ENCODE assay signal across 24 mouse cellular contexts in genomic region chr4:33740982-33741381, GRCm38 (mm10).
"Had no signal": no experiment of that assay in that cellular context is flagged by ENCODE, and none has a peak within 500 bp of the region (broad histone marks: within the 10 kb centered on the region; RNA-seq: fewer than 3 reads in every experiment).

No protein-coding gene starts in this region.

- H3K4me2 ChIP-seq: heart, embryonic 11.5 days; heart, embryonic 13.5 days; heart, embryonic 15.5 days; hindbrain, embryonic 13.5 days; hindbrain, embryonic 15.5 days; limb, embryonic 12.5 days; liver, embryonic 11.5 days had no signal

- H3K4me3 ChIP-seq: heart, embryonic 13.5 days; heart, embryonic 15.5 days; hindbrain, embryonic 13.5 days; hindbrain, embryonic 15.5 days; layer of hippocampus, adult 2 months; left cerebral cortex, adult 2 months; limb, embryonic 10.5 days; limb, embryonic 12.5 days had no signal

- H3K9me3 ChIP-seq: heart, embryonic 13.5 days; heart, embryonic 15.5 days; hindbrain, embryonic 13.5 days; hindbrain, embryonic 15.5 days; limb, embryonic 10.5 days; limb, embryonic 12.5 days had no signal

- H3K9ac ChIP-seq: forebrain, postnatal 0 days; heart, embryonic 13.5 days; heart, embryonic 15.5 days; hindbrain, embryonic 13.5 days; hindbrain, embryonic 15.5 days; limb, embryonic 12.5 days had no signal

- ATAC-seq: forebrain, postnatal 0 days; hindbrain, postnatal 0 days; intestine, embryonic 16.5 days had no signal

- H3K27ac ChIP-seq: heart, embryonic 13.5 days; heart, embryonic 15.5 days; hindbrain, embryonic 13.5 days; hindbrain, embryonic 15.5 days; hindbrain, postnatal 0 days; layer of hippocampus, adult 2 months; left cerebral cortex, adult 2 months; limb, embryonic 10.5 days; limb, embryonic 12.5 days had no signal

- DNase-seq: forebrain, postnatal 0 days; gastrocnemius, postnatal 14 days; gastrocnemius, postnatal 36 days; heart, adult 18-20 months; heart, postnatal 14 days; heart, postnatal 36 days; kidney, adult 18-20 months; kidney, adult 8-10 months; kidney, postnatal 10 days; kidney, postnatal 25 days; kidney, postnatal 4 days; liver had no signal

- H3K27me3 ChIP-seq: heart, embryonic 13.5 days; heart, embryonic 15.5 days; hindbrain, embryonic 13.5 days; hindbrain, embryonic 15.5 days; limb, embryonic 12.5 days had no signal

- H3K36me3 ChIP-seq: heart, embryonic 13.5 days; heart, embryonic 15.5 days; hindbrain, embryonic 13.5 days; hindbrain, embryonic 15.5 days; limb, embryonic 10.5 days; limb, embryonic 12.5 days had no signal
